Mouse (Mus musculus): Measurements from ENCODE around the gene Abca8b.

DNA sequence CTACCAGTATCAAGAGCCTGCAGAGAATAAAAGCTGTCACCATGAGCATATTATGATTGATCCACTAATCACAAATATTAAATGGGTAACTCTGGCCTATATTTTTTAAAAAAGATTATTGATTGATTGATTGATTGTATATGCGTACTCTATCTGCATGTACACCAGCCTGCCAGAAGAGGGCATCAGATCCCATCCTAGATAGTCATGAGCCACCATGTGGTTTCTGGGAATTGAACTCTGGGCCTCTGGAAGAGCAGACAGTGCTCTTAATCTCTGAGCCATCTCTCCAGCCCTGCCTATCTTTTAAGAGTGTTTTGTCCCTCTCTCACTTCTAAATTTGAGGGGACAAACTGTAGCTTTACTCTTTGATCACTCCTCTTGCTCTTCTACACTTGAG is 40.5 kb downstream of the Abca8b start:
- no peak for TF ChIP-seq POLR2A (IDR thresholded peaks at IDR 0.05; ENCODE audit: borderline replicate concordance, low read depth, low read length)
- no peak for TF ChIP-seq CTCF (IDR thresholded peaks at IDR 0.05; ENCODE audit: low read depth, low read length)
